Mouse (Mus musculus): Measurements from ENCODE around the gene Slc22a1. TPM values are rescaled to one million over a fixed set of nuclear protein-coding genes. Genes with fewer than 3 reads are reported as not detected.

Slc22a1 gene
- total and polyA plus RNA-seq, 2 experiments = 487 to 527 TPM

DNA sequence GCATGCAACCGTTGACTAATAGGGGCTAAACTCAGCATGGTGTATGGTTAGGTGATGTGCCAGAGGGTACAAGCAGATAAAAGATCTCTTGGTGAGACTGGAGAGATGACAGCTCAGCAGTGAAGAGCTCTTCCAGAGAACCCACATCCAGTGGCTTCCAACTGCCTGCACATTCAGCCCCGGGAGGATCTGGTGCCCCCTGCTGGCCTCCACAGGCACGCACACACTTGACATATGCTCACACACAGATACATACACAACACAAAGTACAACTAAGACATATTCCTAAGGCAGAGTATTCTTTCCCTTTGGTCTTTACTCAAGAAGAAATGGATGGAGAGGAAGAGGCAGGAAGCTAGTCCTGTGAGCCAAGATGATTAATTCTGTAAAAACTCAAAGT lies 36.0 kb downstream of the Slc22a1 start:
- H3K4me3 ChIP-seq (ENCODE audit: insufficient read depth, low read depth, low read length) = no peak overlapping the region
- H3K9ac ChIP-seq (ENCODE audit: low read depth, low read length) = no peak overlapping the region
- no peaks in the 10 kb centered on the region for H3K79me2 ChIP-seq (ENCODE audit: control insufficient read depth, insufficient read depth, low read length)
- 0 out of 2 replicates have a peak, but pooled peaks cover 2% of the 10 kb centered on the region for H3K27me3 ChIP-seq (ENCODE audit: control insufficient read depth, insufficient read depth, low read length)
- no peak for TF ChIP-seq POLR2A (IDR thresholded peaks at IDR 0.05; ENCODE audit: extremely low read depth, insufficient read depth, low read length)
- TF ChIP-seq CTCF (IDR thresholded peaks at IDR 0.05; ENCODE audit: low read depth, low read length) = peak; percentile 42
- H3K27ac ChIP-seq (replicated peaks; ENCODE audit: insufficient read depth, low read depth, low read length) = no peak overlapping the region
- no peak for DNase-seq (ENCODE audit: extremely low read depth, low read depth, low spot score)
- no peaks in the 10 kb centered on the region for H3K4me1 ChIP-seq (ENCODE audit: control insufficient read depth, insufficient read depth, low read length)
- WGBS = 95% methylated on average over 3 of the region's 3 CpGs
- H3K36me3 ChIP-seq (ENCODE audit: control insufficient read depth, insufficient read depth, low read length) = no peaks in the 10 kb centered on the region

DNA sequence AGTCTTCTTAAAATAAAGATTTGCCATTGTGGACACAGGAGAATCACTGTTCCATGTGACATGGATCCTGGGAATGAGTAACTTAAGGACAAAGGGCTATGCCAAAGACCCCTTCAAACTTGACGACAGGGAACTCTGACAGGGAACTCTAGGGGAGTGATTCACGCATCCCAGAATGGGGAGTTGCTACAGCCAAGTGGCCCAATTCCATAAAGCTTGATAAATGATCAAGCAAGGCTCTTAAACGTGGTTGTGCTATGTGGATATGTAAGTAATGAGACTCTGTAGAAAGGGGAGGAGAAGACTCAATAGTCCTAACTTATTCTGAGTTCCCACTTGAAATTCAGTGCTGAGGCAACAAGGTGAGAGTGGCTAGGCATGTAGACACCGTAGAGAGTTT lies 40.8 kb downstream of the Slc22a1 start:
- WGBS = 56% methylated on average over 4 of the region's 4 CpGs
- no peak overlapping the region for H3K4me3 ChIP-seq (ENCODE audit: insufficient read depth, low read depth, low read length)
- DNase-seq (ENCODE audit: extremely low read depth, low read depth, low spot score) = no peak

GRCm38 (mm10) chr17:12631771-12632600 lies 43.6 kb downstream of the Slc22a1 start:
- WGBS = 60% methylated on average over 7 of the region's 7 CpGs
- no peak for DNase-seq (ENCODE audit: extremely low read depth, low read depth, low spot score)

More for the DNA sequence above, 40.8 kb downstream of the Slc22a1 start:
- Histone ChIP-seq H3K36me3 (ENCODE audit: control insufficient read depth, insufficient read depth, low read length) (no peaks in the 10 kb centered on the region), H3K27me3 (ENCODE audit: control insufficient read depth, insufficient read depth, low read length) (0 out of 2 replicates have a peak, but pooled peaks cover 2% of the 10 kb centered on the region), H3K4me1 (ENCODE audit: control insufficient read depth, insufficient read depth, low read length) (no peaks in the 10 kb centered on the region), H3K27ac (replicated peaks; ENCODE audit: insufficient read depth, low read depth, low read length) (no peak overlapping the region), H3K79me2 (ENCODE audit: control insufficient read depth, insufficient read depth, low read length) (no peaks in the 10 kb centered on the region), H3K9ac (ENCODE audit: low read depth, low read length) (no peak overlapping the region)
- TF ChIP-seq POLR2A (IDR thresholded peaks at IDR 0.05; ENCODE audit: extremely low read depth, insufficient read depth, low read length) = no peak
- no peak for TF ChIP-seq CTCF (IDR thresholded peaks at IDR 0.05; ENCODE audit: low read depth, low read length)

GRCm38 (mm10) chr17:12630976-12631730 lies 44.5 kb downstream of the Slc22a1 start:
- H3K9ac ChIP-seq (ENCODE audit: low read depth, low read length) = no peak overlapping the region
- 60% methylated on average over 6 of the region's 6 CpGs for WGBS
- H3K36me3 ChIP-seq (ENCODE audit: control insufficient read depth, insufficient read depth, low read length) = no peaks in the 10 kb centered on the region
- H3K27ac ChIP-seq (replicated peaks; ENCODE audit: insufficient read depth, low read depth, low read length) = no peak overlapping the region
- no peaks in the 10 kb centered on the region for H3K79me2 ChIP-seq (ENCODE audit: control insufficient read depth, insufficient read depth, low read length)
- H3K4me3 ChIP-seq (ENCODE audit: insufficient read depth, low read depth, low read length) = no peak overlapping the region
- no peak for DNase-seq (ENCODE audit: extremely low read depth, low read depth, low spot score)
- peaks cover 4% of the 10 kb centered on the region; the same call in 1 of the 2 replicates for H3K27me3 ChIP-seq (ENCODE audit: control insufficient read depth, insufficient read depth, low read length)
- TF ChIP-seq CTCF (IDR thresholded peaks at IDR 0.05; ENCODE audit: low read depth, low read length) = no peak
- TF ChIP-seq POLR2A (IDR thresholded peaks at IDR 0.05; ENCODE audit: extremely low read depth, insufficient read depth, low read length) = no peak
- H3K4me1 ChIP-seq (ENCODE audit: control insufficient read depth, insufficient read depth, low read length) = no peaks in the 10 kb centered on the region

More at GRCm38 (mm10) chr17:12631771-12632600, 43.6 kb downstream of the Slc22a1 start:
- H3K27me3 ChIP-seq (ENCODE audit: control insufficient read depth, insufficient read depth, low read length) = 0 out of 2 replicates have a peak, but pooled peaks cover 1% of the 10 kb centered on the region
- H3K27ac ChIP-seq (replicated peaks; ENCODE audit: insufficient read depth, low read depth, low read length) = no peak overlapping the region
- H3K79me2 ChIP-seq (ENCODE audit: control insufficient read depth, insufficient read depth, low read length) = no peaks in the 10 kb centered on the region
- H3K9ac ChIP-seq (ENCODE audit: low read depth, low read length) = no peak overlapping the region
- TF ChIP-seq CTCF (IDR thresholded peaks at IDR 0.05; ENCODE audit: low read depth, low read length) (no peak), POLR2A (IDR thresholded peaks at IDR 0.05; ENCODE audit: extremely low read depth, insufficient read depth, low read length) (no peak)
- H3K4me3 ChIP-seq (ENCODE audit: insufficient read depth, low read depth, low read length) = no peak overlapping the region
- no peaks in the 10 kb centered on the region for H3K4me1 ChIP-seq (ENCODE audit: control insufficient read depth, insufficient read depth, low read length)
- no peaks in the 10 kb centered on the region for H3K36me3 ChIP-seq (ENCODE audit: control insufficient read depth, insufficient read depth, low read length)

GRCm38 (mm10) chr17:12627983-12628382 lies 47.6 kb downstream of the Slc22a1 start:
- Histone ChIP-seq H3K27me3 (ENCODE audit: control insufficient read depth, insufficient read depth, low read length) (peaks cover 18% of the 10 kb centered on the region), H3K4me1 (ENCODE audit: control insufficient read depth, insufficient read depth, low read length) (no peaks in the 10 kb centered on the region), H3K9ac (ENCODE audit: low read depth, low read length) (no peak overlapping the region), H3K36me3 (ENCODE audit: control insufficient read depth, insufficient read depth, low read length) (no peaks in the 10 kb centered on the region), H3K4me3 (ENCODE audit: insufficient read depth, low read depth, low read length) (no peak overlapping the region), H3K27ac (replicated peaks; ENCODE audit: insufficient read depth, low read depth, low read length) (no peak overlapping the region), H3K79me2 (ENCODE audit: control insufficient read depth, insufficient read depth, low read length) (no peaks in the 10 kb centered on the region)
- no peak for DNase-seq (ENCODE audit: extremely low read depth, low read depth, low spot score)
- 83% methylated on average over 4 of the region's 4 CpGs for WGBS
- TF ChIP-seq POLR2A (IDR thresholded peaks at IDR 0.05; ENCODE audit: extremely low read depth, insufficient read depth, low read length) (no peak), CTCF (IDR thresholded peaks at IDR 0.05; ENCODE audit: low read depth, low read length) (no peak)

All from liver, adult 2 months (tissue).